Mouse (Mus musculus): ENCODE data around the gene Abcb6. TPM values are rescaled to one million over a fixed set of nuclear protein-coding genes. Genes with fewer than 3 reads are reported as not detected.

The Abcb6 gene
- total RNA-seq, 2 experiments from 2014 or later, result 38.1 to 39.3 TPM

DNA sequence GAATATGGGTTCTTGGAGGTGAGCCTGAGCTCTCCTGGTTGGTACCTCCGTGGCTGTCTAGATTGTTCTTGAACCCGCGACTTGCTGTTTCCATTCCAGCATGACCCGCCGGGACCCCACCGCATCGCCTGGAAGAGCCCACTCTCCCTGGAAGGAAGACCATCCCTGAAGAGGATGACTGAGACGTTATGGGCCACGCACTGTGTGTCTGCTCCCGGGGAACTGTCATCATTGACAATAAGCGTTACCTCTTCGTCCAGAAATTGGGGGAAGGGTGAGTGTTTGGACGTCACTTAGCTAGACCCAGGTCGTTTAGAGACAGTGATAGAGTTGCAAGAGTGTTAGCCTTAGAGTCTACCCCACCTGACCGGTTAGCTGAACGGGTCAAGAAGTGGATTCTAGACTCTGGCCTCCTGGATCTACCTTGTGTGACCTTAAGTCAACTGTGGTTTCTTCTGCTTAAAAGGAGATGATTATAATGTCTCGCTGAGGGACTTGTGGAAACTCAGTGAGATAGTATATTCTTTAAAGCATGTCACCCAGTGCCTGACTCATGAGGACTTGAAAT lies 31.0 kb upstream of the Abcb6 start:
- intact Hi-C loops (cut with DNase I), result no loop called here

DNA sequence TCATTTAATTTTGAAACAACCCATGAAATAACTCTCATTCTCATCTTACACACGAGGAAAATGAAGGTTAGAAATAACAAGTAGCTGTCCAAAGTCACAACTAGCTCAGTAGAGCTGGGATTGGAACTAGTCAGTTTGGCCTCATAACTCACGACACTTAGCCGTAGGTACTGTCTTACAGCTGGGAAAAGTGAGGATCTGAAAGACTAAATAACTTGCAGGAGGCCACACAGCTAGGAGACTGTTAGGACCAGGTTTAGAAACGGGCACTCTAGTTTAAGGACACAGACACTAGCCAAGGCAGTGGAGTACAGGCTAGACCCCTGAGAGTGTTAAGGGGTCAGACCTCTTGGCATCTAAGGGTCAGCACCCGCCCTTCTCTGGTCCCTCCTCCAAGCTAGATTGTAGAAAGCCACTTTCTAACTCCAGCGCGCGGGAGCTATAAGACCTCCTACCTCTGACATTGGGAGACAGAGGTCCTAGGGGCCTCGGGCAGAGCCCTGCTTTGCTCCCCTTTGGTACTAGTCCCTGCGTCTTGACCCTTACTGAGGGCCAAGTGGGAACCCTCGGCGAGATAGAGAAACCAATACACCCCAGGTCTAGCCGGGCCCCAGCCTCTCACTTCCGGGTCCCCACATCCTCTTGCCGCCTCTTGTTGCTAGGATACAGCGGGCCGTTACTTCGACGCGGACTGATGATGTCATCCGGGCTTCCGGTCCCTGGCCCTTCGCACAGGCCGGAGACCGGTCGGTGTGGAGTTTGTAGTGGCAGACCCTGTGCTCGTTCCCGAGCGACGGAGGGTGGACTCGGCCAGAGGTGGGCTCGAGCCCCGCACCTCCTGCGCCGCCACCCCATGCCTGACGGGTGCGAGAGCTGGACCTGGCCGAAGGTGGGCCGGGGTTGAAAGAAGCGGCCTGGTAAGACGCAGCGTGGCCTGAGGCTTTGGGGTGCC lies 30.2 kb upstream of the Abcb6 start, which contains the start of the genes Glb1l and Stk16:
Gene Glb1l (minus strand): TSS at position 678 of the 952 bp plus-strand sequence.
Gene Stk16 (plus strand): TSS at position 703 of the 952 bp plus-strand sequence.
- intact Hi-C loops (cut with DNase I), result no loop called here
- peak; percentile 96 to 97 for DNase-seq (ENCODE audit: low spot score in 2 of 2)

More for the DNA sequence above, 31.0 kb upstream of the Abcb6 start:
- no peak for DNase-seq (ENCODE audit: low spot score in 2 of 2)

DNA sequence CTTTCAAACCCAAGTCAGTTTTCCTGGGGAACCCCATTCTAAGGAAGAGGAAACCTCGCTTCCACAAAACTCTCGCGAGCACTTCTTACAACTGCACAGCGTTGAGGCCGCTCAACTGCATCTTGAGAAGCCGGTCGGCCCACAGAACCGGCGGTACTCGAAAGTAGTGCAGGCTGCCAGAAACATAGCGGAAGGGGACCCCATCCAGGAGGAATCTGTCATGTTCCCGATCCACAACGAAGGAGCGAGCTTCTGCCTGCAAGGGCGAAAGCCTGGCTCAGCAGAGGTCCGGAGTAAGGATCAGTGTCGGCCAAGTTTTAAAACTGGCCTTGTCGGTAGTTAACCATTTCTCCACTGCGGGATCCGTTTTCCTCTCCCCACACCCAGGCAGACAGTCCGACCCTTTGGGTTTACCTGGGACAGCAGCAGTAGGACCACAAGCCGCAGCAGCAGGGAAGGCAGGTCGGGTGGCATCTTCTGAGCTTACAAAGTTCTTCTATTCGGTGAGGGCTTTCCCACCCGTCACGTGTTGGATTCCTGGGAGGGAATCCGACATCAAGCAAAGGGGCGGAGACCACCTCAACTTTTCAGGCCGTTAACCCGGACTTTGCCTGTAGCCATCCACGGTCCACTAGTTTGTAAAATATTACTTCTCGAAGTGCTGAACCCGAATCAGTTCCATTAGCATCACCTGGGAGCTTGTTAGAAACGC lies 28.9 kb upstream of the Abcb6 start:
- DNase-seq (ENCODE audit: low spot score in 2 of 2), result no peak
- intact Hi-C loops (cut with DNase I), result no loop called here

DNA sequence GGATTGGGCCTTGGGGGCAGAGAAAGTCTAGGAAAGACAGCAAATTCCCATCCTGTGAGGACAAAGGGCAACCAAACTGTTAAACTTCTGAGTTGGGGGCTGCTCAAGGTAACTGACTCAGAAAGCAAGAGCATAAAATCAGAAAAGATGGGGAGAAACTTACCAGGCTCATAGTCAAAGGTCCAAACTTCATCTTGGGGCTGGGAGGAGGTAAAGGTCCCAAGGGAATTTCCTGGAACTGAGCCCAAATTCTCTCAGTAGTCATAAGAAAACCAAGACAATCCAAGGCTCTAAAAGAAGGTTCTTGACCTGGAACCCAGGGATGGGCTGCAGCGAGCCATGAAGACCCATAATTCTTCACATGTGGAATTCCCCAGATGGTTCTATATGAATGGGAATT lies 21.0 kb upstream of the Abcb6 start:
- intact Hi-C loops (cut with DNase I), result no loop called here
- no peak for DNase-seq (ENCODE audit: low spot score in 2 of 2)

DNA sequence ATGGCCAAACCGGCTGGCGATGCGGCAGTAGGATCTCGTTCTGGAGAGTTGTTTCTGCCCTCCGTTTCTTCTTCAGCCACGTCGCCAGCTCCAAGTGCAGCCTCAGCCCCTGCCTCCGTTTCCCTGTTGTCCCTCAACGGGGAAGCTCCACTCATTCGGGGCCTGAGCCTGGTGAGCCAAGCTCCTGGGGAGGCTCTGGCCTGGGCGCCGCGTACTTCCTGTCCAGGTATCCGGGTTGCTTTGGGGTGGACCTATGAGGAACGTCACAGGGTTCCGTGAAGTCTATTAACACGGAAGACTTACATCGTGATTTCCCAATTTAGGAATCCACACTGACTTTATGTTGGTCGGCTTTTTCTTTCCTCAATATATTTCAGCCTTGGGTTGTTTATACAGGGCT lies 12.3 kb upstream of the Abcb6 start:
- intact Hi-C loops (cut with DNase I), result no loop called here
- peak in 1 of 2 experiments; percentile 49 for DNase-seq (ENCODE audit: low spot score in 2 of 2)

DNA sequence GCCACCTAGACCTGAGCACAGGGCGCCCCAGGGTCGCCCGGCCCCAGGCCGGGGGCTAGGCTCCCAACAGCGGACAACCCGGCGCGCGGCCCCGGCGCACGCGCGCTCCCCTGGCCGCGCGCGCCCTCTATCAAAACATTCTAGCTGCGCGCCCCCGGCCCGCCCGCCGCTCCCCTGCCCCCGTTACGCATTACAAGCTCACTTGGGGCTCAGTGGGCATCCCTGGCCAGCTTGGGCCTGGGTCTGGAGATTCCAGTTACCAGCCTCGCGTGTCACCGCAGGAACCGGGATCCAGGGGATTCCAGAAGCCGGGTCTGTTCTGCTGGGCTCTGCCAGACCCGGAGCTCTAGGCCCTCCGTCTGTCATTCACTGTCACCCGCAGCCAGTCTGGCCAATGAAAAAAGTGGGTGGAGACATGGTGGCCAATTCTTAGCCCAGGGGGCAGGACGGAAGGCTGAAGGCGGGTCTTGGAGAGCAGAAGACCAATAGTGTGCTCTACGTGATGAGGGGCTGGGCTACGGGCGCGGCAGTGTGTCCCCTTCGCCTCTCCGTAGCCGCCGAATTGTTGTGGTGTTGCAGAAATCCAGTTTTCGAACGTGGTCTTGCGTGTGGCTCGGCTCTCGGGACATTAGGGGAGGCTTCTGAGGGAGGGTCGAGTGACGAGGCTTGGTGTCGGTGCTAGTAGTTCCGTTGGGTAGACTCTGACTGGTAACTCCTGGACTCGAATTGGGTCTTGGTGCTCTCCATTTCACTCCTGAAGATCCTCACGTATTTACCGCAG lies 11.6 kb upstream of the Abcb6 start, which contains the start of the genes Ankzf1 and Atg9a:
Gene Ankzf1 (plus strand): TSS at position 530 of the 781 bp plus-strand sequence.
Gene Atg9a (minus strand): TSS at position 575 of the 781 bp plus-strand sequence.
- peak; percentile 95 to 99 for DNase-seq (ENCODE audit: low spot score in 2 of 2)
- intact Hi-C loops (cut with DNase I), result no loop called here

DNA sequence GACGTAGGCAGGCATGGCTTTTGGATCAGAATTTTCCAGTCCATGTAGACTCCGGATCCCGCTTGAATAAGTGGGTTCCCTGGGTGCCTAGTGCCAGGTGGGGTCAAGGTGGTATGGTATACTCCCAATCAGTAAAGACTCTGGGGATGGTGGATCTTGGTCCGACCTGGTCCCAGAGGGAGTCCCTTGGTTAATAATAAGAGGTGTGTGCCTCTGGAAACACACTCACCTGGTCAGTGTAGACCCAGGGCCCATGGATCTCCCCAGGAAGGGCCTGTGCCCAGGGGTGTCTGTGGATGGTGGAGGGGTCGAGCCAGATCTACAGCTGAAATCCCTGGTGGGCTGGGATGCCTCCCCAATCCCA lies 11.0 kb upstream of the Abcb6 start:
- no peak for DNase-seq (ENCODE audit: low spot score in 2 of 2)
- intact Hi-C loops (cut with DNase I), result no loop called here

DNA sequence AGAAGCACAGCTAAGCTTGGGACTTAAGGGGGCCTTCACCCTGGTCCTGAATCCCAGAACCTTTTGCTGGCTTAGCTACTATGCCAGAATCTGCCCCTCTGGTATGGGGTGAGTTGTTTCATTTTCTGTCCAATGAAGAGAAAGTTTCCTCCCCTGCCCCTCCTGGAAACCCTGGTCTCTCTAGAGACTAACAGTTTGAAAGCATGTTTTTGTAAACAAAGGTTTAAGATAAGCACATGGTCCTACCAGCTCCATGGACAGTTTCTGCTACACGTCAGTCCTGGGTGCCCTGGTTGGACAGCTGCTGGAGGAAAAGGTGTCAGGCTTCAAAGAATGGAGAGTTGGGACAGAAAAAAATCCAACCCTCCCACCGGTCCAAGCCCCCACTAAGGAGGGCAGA lies 10.4 kb upstream of the Abcb6 start:
- no peak for DNase-seq (ENCODE audit: low spot score in 2 of 2)
- intact Hi-C loops (cut with DNase I), result no loop called here

DNA sequence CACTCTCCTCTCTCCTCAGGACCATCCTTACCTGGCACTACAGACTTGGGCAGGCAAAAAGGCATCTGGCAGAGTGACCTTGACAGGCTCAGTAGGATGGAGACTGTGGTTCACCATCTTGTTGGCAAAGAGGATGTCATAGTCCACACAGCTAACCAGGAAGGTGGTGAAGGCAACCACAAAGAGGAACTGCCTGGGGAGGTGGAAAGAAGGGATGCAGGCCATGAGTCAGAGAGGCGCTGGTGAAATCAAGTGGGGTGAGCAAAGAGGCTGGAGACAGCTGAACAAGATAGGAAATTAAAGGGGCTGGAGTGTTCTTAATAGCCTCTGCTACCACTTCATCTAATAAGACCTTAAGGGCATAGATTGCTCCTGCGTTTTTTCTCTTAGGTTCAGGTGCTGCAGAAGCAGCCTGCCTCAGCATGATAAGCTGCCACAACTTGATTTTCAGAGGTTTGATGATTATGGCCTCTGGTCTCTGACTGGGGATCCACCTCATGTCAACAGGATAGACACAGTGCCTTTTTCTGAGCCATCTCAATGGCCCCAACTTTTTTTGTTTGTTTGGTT lies 7.8 kb upstream of the Abcb6 start:
- intact Hi-C loops (cut with DNase I), result no loop called here

DNA sequence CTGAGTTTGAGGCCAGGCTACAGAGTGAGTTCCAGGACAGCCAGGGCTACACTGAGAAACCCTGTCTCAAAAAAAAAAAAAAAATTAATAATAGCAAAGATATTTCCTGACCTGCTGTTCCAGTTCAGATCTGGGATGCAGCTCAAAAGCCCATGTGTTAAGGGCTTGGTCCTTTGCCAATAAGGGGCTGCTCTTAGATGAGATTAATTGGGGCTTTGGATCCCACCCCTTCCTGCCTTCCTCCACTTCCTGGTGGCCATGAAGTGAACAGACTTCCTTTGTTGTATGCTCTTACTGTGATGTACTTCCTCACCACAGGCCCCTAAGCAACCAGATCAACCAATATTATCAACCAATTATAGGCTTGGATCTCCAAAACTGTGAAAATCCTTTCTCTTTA lies 6.9 kb upstream of the Abcb6 start:
- no peak for DNase-seq (ENCODE audit: low spot score in 2 of 2)
- intact Hi-C loops (cut with DNase I), result no loop called here

More for the DNA sequence above, 7.8 kb upstream of the Abcb6 start:
- no peak for DNase-seq (ENCODE audit: low spot score in 2 of 2)

DNA sequence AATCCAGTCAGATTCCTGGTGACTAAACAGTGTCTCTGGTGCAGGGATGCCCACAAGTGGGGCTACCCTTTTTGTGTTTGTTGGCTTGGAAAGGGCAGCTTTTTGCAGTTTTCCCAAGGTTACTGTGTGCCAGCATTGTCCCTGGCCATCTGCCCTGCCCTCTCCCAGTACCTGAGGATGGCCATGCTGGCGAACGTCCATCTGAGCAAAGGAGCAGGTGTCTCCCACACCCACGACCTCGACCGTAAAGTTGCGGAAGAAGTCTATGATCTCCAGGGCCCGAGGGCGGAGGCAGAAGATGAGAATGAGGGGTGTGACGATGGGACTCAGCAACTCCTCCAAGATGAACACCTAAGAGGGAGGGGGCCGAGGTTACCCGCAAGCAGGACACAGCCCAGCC lies 5.3 kb upstream of the Abcb6 start:
- DNase-seq (ENCODE audit: low spot score in 2 of 2), result no peak
- intact Hi-C loops (cut with DNase I), result no loop called here

DNA sequence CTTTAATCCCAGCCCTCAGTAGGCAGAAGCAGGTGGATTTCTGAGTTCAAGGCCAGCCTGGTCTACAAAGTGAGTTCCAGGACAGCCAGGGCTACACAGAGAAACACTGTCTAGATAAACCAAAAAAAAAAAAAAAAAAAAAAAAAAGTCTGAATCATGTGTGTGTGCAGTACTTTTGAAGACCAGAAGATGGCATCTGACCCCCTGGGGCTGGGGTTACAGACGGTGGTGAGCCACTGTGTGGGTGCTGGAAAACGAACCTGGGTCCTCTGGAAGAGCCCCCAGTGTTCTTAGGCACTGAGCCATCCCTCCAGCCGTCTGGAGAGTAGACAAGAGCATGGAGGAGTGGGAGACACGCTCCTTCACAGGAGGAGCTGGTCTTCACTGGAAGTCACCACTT lies 2.0 kb upstream of the Abcb6 start:
- intact Hi-C loops (cut with DNase I), result no loop called here
- DNase-seq (ENCODE audit: low spot score in 2 of 2), result no peak

DNA sequence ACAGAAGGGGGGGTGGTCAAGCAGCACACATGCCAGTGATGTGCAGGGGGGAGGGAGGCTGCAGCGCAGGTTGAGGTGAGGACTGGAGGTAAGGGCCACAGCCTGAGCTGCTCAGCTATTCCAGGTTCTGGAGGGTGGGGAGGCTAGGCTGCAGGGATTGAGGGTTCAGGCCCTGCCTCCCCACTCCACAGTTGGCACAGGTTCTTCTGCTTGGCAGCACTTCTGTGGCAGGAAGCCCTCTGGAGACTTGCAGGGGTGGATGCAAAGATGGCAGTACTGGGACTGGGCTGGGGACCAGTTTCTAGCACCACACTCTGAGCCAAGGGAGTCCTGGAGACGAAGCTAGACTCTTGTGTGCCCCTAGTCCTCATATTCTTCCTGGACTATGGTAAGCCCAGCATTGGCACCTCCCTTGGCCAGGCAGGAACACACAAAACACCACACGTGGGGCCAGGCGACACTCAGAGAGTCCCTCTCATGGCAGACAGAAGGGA lies 1.2 kb upstream of the Abcb6 start:
- DNase-seq (ENCODE audit: low spot score in 2 of 2), result no peak
- intact Hi-C loops (cut with DNase I), result no loop called here

DNA sequence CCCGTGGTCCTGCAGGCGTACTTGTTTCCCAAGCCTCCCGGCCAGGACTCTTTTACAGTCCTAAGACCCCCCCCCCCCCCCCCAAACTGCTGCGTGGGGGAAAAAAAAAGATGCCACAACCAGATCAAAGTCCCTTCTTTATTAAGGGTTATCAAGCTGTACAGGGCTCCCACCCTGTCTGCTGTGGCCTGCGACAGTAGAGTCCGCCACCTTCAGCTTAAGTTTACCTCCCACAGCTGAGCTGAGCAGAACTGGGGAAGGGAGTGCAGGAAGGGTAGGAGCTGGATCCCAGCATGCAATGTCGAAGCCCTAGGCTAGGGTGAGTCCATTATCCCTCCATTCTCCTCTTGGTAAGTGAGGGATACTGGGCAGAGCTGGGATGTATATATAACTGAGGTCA lies 549 bp upstream of the Abcb6 start:
- no peak for DNase-seq (ENCODE audit: low spot score in 2 of 2)
- intact Hi-C loops (cut with DNase I), result no loop called here

DNA sequence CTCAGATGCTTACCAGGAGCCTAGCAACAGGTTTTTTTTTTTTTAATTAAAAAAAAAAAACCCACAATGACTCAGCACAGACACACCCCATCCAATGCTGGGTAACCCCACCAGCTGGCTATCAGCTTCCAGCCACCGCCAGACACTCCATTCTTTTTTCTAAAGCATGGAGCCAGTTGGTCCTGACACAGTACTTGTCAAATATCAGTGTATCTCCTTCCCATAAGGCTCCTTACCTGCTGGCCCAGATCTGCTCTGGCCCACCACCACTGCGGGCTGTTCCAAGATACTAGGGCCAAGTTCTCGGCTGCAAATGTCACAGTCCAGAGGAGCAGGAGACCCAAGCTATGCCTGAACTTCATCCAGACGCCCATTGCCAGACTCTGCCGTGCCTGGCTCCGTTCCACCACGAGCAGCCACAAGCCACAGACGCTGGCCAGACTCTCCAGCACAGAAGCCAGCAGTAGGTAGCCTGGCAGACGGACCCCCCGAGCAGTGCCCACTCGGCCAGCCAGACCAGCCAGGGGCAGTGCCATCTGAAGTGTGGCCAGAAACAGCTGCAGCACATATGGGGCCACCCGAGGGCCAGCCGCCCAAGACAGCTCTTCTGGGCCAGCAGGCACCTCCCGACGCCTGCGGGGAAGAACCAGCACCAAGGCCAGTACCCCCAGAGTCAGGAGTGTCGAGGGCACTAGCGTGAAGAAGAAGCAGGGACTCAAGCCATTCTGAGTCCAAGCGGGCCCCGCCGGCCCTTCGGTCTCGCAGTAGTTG lies 673 bp downstream of the Abcb6 start:
- intact Hi-C loops (cut with DNase I), result no loop called here
- peak; percentile 48 to 53 for DNase-seq (ENCODE audit: low spot score in 2 of 2)

DNA sequence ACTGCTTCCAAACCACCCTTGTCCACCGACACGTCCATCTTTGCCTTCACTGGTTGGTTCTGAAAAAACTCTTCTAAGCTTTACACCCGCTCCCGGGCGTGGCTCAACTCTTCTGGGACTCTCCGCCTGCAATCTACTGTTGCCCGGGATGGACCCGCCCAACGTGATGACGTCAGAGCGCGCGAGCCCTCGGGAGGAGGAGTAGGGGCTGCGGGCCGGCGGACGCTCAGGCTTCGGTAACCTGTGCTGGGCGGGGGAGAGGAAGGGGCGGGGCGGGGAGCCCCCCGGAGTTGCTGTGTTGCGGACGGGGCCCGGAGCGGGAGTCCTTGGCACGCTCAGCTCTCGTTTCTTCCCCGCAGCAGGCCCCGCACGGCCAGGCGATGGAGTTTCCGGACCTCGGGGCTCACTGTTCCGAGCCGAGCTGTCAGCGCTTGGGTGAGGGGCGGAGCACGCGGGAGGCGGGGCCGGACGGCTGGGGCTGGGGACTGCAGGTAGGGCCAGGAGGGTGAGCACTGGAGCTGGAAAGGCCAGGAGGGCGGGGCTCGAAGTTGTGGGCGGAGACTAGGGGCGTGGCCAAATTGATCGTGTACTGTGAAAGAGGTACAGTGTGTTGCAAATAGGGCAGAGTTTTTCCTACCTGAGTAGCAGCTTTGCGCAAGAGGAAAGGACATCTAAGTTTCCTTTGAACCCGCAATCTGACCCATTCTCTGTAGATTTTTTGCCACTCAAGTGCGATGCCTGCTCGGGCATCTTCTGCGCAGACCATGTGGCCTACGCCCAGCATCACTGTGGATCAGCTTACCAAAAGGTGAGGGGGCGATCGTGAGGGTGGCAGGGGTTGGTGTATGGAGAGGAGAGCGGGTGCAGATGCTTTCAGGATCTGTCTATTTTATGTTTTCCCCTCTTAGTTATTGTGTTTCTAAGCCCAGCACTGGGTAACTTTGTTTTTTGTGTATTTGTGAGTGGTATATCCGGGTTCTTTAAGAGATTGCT lies 11.4 kb downstream of the Abcb6 start, which contains the start of gene Zfand2b:
Gene Zfand2b (plus strand): TSS at position 175 of the 993 bp plus-strand sequence.
- intact Hi-C loops (cut with DNase I), result no loop called here
- DNase-seq (ENCODE audit: low spot score in 2 of 2), result peak; percentile 90 to 93

DNA sequence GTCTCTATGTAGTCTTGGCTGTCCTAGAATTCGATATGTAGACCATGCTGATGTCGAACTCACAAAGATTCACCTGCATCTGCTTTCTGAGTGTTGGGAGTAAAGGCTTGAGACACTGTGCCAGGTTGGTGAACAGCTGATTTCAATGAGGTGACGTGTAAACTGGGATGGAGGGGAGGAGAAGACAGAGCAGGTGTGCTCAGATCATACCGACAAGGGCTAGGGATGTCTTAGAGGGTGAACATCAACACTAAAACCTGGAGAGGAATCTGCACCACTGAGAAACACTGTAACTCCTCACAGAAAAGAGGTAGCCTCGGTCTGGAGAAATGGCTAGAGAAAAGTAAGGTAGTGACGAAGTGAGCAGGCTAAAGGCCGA lies 12.1 kb downstream of the Abcb6 start:
- DNase-seq (ENCODE audit: low spot score in 2 of 2), result no peak
- intact Hi-C loops (cut with DNase I), result no loop called here

Data from left cerebral cortex, postnatal 14 days (tissue).